Mouse (Mus musculus): Measurements from ENCODE around the gene Pdzph1. TPM values are rescaled to one million over a fixed set of nuclear protein-coding genes. Genes with fewer than 3 reads are reported as not detected.

Pdzph1 gene
- polyA plus RNA-seq, 1 experiment from 2014 or later = not detected

Other genes starting within 250 kb of the Pdzph1 start
- 3.7 and 4.2 TPM in 2 replicates for gene Nudt12, start 22.0 kb upstream of the Pdzph1 start, polyA plus RNA-seq (2015; fragmentation: Nextera tagmentation; extraction: Ambion mirVana)